Mouse (Mus musculus): ENCODE results near the gene Ugt1a7c. TPM values are rescaled to one million over a fixed set of nuclear protein-coding genes. Genes with fewer than 3 reads are reported as not detected.
"Not testable (repeated sequence)": the region's sequence is repeated elsewhere in the genome, so short reads cannot be mapped to it uniquely, and the experiment has no call there.

Gene Ugt1a7c
- polyA plus RNA-seq, 1 experiment from 2014 or later: 1.1 TPM

DNA sequence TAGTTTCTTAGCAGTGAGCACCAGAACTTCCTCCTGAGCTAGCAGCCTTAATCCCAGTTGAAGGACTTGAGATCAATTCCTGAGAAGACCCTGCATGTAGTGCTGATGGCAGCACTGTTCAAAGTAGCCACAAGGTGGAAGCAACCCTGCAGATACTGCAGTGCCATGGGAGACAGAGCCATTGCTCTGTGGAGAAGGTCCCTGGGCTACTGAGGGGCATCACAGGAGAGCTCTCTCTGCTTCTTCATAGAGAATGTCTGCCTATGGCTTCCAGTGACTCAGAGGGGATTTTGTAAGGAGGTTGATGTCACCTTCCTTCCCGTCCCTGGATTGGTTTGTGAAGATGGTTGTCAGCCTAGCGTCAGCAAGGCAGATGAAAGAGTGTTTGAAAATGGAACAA lies 55.3 kb downstream of the Ugt1a7c start:
- not testable (repeated sequence) for H3K4me2 ChIP-seq (ENCODE audit: low read depth, low read length); H3K36me3 ChIP-seq (ENCODE audit: control insufficient read depth, insufficient read depth); H3K4me3 ChIP-seq (ENCODE audit: low read length); H3K27ac ChIP-seq (ENCODE audit: low read length); ATAC-seq (replicated peaks; ENCODE audit: extremely low read depth, insufficient read depth, low FRiP score); H3K9ac ChIP-seq (ENCODE audit: low read length); H3K27me3 ChIP-seq (ENCODE audit: control insufficient read depth, insufficient read depth, low read length); H3K4me1 ChIP-seq (ENCODE audit: control insufficient read depth, insufficient read depth, low read length); H3K9me3 ChIP-seq (replicated peaks; ENCODE audit: control insufficient read depth, low read length)
- WGBS: 57% methylated on average over 2 of the region's 2 CpGs

- H3K36me3 ChIP-seq (ENCODE audit: control insufficient read depth, insufficient read depth): no peaks in the 10 kb centered on the region
- no peak overlapping the region for H3K9ac ChIP-seq (ENCODE audit: low read length)
- no peak overlapping the region for H3K27ac ChIP-seq (ENCODE audit: low read length)
- H3K27me3 ChIP-seq (ENCODE audit: control insufficient read depth, insufficient read depth, low read length): no peaks in the 10 kb centered on the region
- H3K4me1 ChIP-seq (ENCODE audit: control insufficient read depth, insufficient read depth, low read length): no peaks in the 10 kb centered on the region
- no peak overlapping the region for H3K4me2 ChIP-seq (ENCODE audit: low read depth, low read length)
- ATAC-seq (replicated peaks; ENCODE audit: extremely low read depth, insufficient read depth, low FRiP score): no peak
- H3K9me3 ChIP-seq (replicated peaks; ENCODE audit: control insufficient read depth, low read length): no peaks in the 10 kb centered on the region
- H3K4me3 ChIP-seq (ENCODE audit: low read length): no peak overlapping the region
- WGBS: 74% methylated on average over 2 of the region's 2 CpGs
Observed at GRCm38 (mm10) chr1:88158430-88158829, 63.6 kb downstream of the Ugt1a7c start.

GRCm38 (mm10) chr1:88165711-88166110 lies 70.8 kb downstream of the Ugt1a7c start, which contains the start of gene Ugt1a5:
Ugt1a5 (plus strand) TSS chr1:88166012.
- Histone ChIP-seq H3K27me3 (ENCODE audit: control insufficient read depth, insufficient read depth, low read length) (no peaks in the 10 kb centered on the region), H3K9me3 (replicated peaks; ENCODE audit: control insufficient read depth, low read length) (no peaks in the 10 kb centered on the region), H3K36me3 (ENCODE audit: control insufficient read depth, insufficient read depth) (no peaks in the 10 kb centered on the region), H3K9ac (ENCODE audit: low read length) (no peak within 1 kb of the TSS), H3K27ac (ENCODE audit: low read length) (no peak within 1 kb of the TSS), H3K4me1 (ENCODE audit: control insufficient read depth, insufficient read depth, low read length) (no peaks in the 10 kb centered on the region), H3K4me2 (ENCODE audit: low read depth, low read length) (no peak within 1 kb of the TSS), H3K4me3 (ENCODE audit: low read length) (no peak within 1 kb of the TSS)
- no peak for ATAC-seq (replicated peaks; ENCODE audit: extremely low read depth, insufficient read depth, low FRiP score)
- 70% methylated on average over 5 of the region's 5 CpGs for WGBS

GRCm38 (mm10) chr1:88172190-88172589 lies 77.3 kb downstream of the Ugt1a7c start:
- not testable (repeated sequence) for ATAC-seq (replicated peaks; ENCODE audit: extremely low read depth, insufficient read depth, low FRiP score); H3K9ac ChIP-seq (ENCODE audit: low read length)
- 82% methylated on average over 5 of the region's 7 CpGs for WGBS

DNA sequence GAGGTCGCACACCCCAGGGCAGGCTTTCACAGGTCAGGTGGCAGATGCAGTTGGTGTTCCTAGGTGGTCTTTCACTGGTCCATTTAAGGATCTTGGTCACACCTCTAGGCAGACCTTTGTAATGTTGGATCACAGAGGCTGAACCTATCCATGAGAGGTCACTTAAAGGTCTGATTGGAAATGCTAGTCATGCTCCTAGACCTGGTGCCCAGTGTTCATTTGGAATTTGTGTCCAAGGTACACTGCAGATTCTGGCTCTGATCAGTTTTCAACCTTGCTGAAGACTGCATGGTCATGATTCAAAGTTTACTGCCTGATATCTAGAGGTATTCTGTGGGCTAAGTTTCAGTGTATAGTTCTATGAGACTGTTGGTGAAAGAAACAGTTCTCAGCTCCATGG lies 84.8 kb downstream of the Ugt1a7c start:
- no peak overlapping the region for H3K9ac ChIP-seq (ENCODE audit: low read length)
- WGBS: 78% methylated on average over 1 of the region's 1 CpGs
- H3K4me2 ChIP-seq (ENCODE audit: low read depth, low read length): no peak overlapping the region
- H3K36me3 ChIP-seq (ENCODE audit: control insufficient read depth, insufficient read depth): no peaks in the 10 kb centered on the region
- H3K27ac ChIP-seq (ENCODE audit: low read length): no peak overlapping the region
- H3K27me3 ChIP-seq (ENCODE audit: control insufficient read depth, insufficient read depth, low read length): no peaks in the 10 kb centered on the region
- ATAC-seq (replicated peaks; ENCODE audit: extremely low read depth, insufficient read depth, low FRiP score): no peak
- H3K4me3 ChIP-seq (ENCODE audit: low read length): no peak overlapping the region
- H3K4me1 ChIP-seq (ENCODE audit: control insufficient read depth, insufficient read depth, low read length): no peaks in the 10 kb centered on the region
- H3K9me3 ChIP-seq (replicated peaks; ENCODE audit: control insufficient read depth, low read length): peaks cover 17% of the 10 kb centered on the region

More at GRCm38 (mm10) chr1:88172190-88172589, 77.3 kb downstream of the Ugt1a7c start:
- H3K36me3 ChIP-seq (ENCODE audit: control insufficient read depth, insufficient read depth); H3K9me3 ChIP-seq (replicated peaks; ENCODE audit: control insufficient read depth, low read length); H3K4me3 ChIP-seq (ENCODE audit: low read length); H3K4me1 ChIP-seq (ENCODE audit: control insufficient read depth, insufficient read depth, low read length); H3K27ac ChIP-seq (ENCODE audit: low read length); H3K27me3 ChIP-seq (ENCODE audit: control insufficient read depth, insufficient read depth, low read length); H3K4me2 ChIP-seq (ENCODE audit: low read depth, low read length): not testable (repeated sequence)

- no peak for ATAC-seq (replicated peaks; ENCODE audit: extremely low read depth, insufficient read depth, low FRiP score)
- Histone ChIP-seq H3K4me3 (ENCODE audit: low read length) (no peak overlapping the region), H3K36me3 (ENCODE audit: control insufficient read depth, insufficient read depth) (no peaks in the 10 kb centered on the region), H3K9me3 (replicated peaks; ENCODE audit: control insufficient read depth, low read length) (no peaks in the 10 kb centered on the region), H3K27ac (ENCODE audit: low read length) (no peak overlapping the region), H3K9ac (ENCODE audit: low read length) (no peak overlapping the region), H3K4me2 (ENCODE audit: low read depth, low read length) (no peak overlapping the region), H3K4me1 (ENCODE audit: control insufficient read depth, insufficient read depth, low read length) (no peaks in the 10 kb centered on the region), H3K27me3 (ENCODE audit: control insufficient read depth, insufficient read depth, low read length) (no peaks in the 10 kb centered on the region)
- WGBS: 81% methylated on average over 5 of the region's 5 CpGs
Observed at GRCm38 (mm10) chr1:88186325-88186935, 91.6 kb downstream of the Ugt1a7c start.

- no peak overlapping the region for H3K4me2 ChIP-seq (ENCODE audit: low read depth, low read length)
- no peak for ATAC-seq (replicated peaks; ENCODE audit: extremely low read depth, insufficient read depth, low FRiP score)
- H3K4me1 ChIP-seq (ENCODE audit: control insufficient read depth, insufficient read depth, low read length): no peaks in the 10 kb centered on the region
- no peak overlapping the region for H3K27ac ChIP-seq (ENCODE audit: low read length)
- WGBS: 77% methylated on average over 3 of the region's 3 CpGs
- no peak overlapping the region for H3K9ac ChIP-seq (ENCODE audit: low read length)
- H3K9me3 ChIP-seq (replicated peaks; ENCODE audit: control insufficient read depth, low read length): no peaks in the 10 kb centered on the region
- no peak overlapping the region for H3K4me3 ChIP-seq (ENCODE audit: low read length)
- H3K27me3 ChIP-seq (ENCODE audit: control insufficient read depth, insufficient read depth, low read length): no peaks in the 10 kb centered on the region
- no peaks in the 10 kb centered on the region for H3K36me3 ChIP-seq (ENCODE audit: control insufficient read depth, insufficient read depth)
Observed at GRCm38 (mm10) chr1:88192136-88192535, 97.3 kb downstream of the Ugt1a7c start.

DNA sequence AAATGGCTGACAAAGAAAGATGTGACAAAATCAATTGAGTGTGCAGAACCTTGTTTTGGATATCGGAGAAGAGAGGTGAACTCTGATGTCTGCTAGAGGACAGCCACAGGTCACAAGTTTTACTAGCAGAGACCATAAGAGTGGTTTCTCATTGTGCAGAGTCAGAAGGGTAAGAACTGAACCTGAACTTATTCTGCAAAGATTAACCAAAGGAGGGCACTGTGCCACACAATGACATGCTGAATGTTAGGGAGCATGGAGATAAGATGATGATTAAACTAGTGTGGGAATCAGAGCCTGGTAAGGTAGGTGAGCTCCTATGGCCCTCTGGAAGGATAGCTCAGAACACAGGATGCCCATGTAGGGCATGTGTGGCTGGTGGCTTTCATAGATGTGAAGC lies 100.8 kb downstream of the Ugt1a7c start:
- no peak overlapping the region for H3K4me2 ChIP-seq (ENCODE audit: low read depth, low read length)
- no peaks in the 10 kb centered on the region for H3K9me3 ChIP-seq (replicated peaks; ENCODE audit: control insufficient read depth, low read length)
- ATAC-seq (replicated peaks; ENCODE audit: extremely low read depth, insufficient read depth, low FRiP score): no peak
- WGBS: 81% methylated on average over 1 of the region's 1 CpGs
- H3K4me3 ChIP-seq (ENCODE audit: low read length): no peak overlapping the region
- no peaks in the 10 kb centered on the region for H3K36me3 ChIP-seq (ENCODE audit: control insufficient read depth, insufficient read depth)
- H3K9ac ChIP-seq (ENCODE audit: low read length): no peak overlapping the region
- H3K4me1 ChIP-seq (ENCODE audit: control insufficient read depth, insufficient read depth, low read length): no peaks in the 10 kb centered on the region
- no peaks in the 10 kb centered on the region for H3K27me3 ChIP-seq (ENCODE audit: control insufficient read depth, insufficient read depth, low read length)
- no peak overlapping the region for H3K27ac ChIP-seq (ENCODE audit: low read length)

DNA sequence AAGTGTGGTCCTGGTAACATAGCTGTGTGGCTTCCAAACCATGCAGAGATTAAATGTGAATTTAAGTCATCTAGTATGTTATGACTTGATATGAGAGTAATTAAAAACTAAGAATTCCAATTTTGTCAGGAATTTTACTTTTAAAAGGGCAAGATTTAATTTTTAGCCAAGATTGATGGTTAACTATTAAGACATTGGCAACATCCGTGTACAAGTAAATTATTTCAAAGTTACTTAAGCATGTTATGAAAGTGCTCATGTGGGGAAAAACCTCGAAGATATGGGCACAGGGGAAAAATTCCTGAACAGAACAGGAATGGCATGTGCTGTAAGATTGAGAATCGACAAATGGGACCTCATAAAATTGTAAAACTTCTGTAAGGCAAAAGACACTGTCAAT lies 102.6 kb downstream of the Ugt1a7c start:
- no peak overlapping the region for H3K27ac ChIP-seq (ENCODE audit: low read length)
- H3K4me3 ChIP-seq (ENCODE audit: low read length): no peak overlapping the region
- H3K27me3 ChIP-seq (ENCODE audit: control insufficient read depth, insufficient read depth, low read length): no peaks in the 10 kb centered on the region
- 65% methylated on average over 3 of the region's 3 CpGs for WGBS
- no peak overlapping the region for H3K9ac ChIP-seq (ENCODE audit: low read length)
- no peaks in the 10 kb centered on the region for H3K9me3 ChIP-seq (replicated peaks; ENCODE audit: control insufficient read depth, low read length)
- ATAC-seq (replicated peaks; ENCODE audit: extremely low read depth, insufficient read depth, low FRiP score): no peak
- no peaks in the 10 kb centered on the region for H3K4me1 ChIP-seq (ENCODE audit: control insufficient read depth, insufficient read depth, low read length)
- no peaks in the 10 kb centered on the region for H3K36me3 ChIP-seq (ENCODE audit: control insufficient read depth, insufficient read depth)
- H3K4me2 ChIP-seq (ENCODE audit: low read depth, low read length): no peak overlapping the region
